Mouse (Mus musculus) thymus, postnatal 14 days (tissue): Measurements from ENCODE around the gene Gpsm1.

Experiments
- DNase-seq: peaks from one replicate; pipeline ENCODE4 v3.0.0; 2021

Gene Gpsm1

GRCm38 (mm10) chr2:26315072-26315924 is at the start of gene Gpsm1:
Gene Gpsm1 (plus strand): TSS chr2:26315515.
- DNase-seq = peak; percentile 73

DNA sequence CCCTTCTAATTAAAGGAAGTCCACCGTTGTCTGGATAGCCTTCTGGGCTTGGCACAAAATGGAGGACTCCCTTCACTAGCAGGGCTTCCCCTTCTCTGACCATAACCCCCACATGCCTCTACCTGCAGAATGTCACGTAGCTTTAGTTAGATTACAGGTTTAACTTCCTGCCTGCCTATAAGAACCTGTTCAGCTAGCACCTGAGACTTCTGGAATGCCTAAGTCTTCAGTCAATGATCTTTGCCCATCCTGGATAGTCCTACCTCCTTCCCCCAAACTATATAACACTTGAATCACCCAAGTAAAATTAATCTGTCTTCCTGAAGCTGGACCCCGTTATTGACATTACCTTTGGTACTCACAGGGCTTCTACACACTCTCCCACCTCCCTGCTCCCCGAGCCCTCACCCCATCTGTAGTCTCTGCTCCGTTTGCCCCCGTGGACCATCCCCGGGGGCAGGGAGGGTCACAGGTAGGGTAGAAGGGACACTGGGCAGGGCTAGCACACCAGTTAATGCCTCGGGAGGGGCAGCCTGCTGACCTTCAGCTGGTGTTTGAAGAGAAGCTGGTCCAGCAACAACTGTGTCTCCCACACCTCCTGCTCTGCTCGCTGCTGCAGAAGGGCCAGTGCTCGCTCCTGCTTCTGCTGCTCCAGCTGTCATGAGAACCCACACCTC is 49.1 kb upstream of the Gpsm1 start:
- no peak for DNase-seq

- no peak for DNase-seq
These were observed 47.1 kb upstream of the Gpsm1 start for GRCm38 (mm10) chr2:26268216-26268615.

- peak; percentile 43 for DNase-seq
These were observed 41.7 kb upstream of the Gpsm1 start for GRCm38 (mm10) chr2:26273611-26274010.

GRCm38 (mm10) chr2:26279712-26280111 is 35.6 kb upstream of the Gpsm1 start:
- DNase-seq = no peak

- DNase-seq = no peak
These were observed 34.7 kb upstream of the Gpsm1 start for GRCm38 (mm10) chr2:26280594-26280993.

DNA sequence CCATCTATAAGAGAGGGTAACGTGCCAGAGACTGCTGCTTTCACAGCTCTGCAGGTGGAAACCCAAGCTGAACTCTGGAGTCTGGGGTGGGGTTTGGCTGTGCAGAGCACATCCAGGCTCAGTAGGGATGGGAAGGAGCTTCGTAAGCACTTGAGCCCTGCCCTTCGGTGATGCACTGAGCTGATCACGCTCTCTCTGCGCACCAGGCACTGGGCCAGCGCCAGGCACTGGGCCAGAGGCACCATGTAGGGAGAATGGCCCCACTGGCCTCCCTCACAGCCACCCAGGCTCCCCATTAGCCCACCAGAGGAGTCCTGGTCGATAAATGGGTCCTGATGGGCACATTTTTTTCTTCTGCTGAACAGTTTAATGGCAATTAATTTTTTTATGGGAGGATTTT is 29.5 kb upstream of the Gpsm1 start:
- DNase-seq = no peak

- no peak for DNase-seq
These were observed 28.9 kb upstream of the Gpsm1 start for GRCm38 (mm10) chr2:26286391-26286790.

- DNase-seq = no peak
These were observed 25.2 kb upstream of the Gpsm1 start for GRCm38 (mm10) chr2:26290133-26290532.

GRCm38 (mm10) chr2:26294457-26294856 is 20.9 kb upstream of the Gpsm1 start, which contains the start of gene Ccdc187:
Gene Ccdc187 (minus strand): TSS chr2:26294557.
- DNase-seq = no peak

DNA sequence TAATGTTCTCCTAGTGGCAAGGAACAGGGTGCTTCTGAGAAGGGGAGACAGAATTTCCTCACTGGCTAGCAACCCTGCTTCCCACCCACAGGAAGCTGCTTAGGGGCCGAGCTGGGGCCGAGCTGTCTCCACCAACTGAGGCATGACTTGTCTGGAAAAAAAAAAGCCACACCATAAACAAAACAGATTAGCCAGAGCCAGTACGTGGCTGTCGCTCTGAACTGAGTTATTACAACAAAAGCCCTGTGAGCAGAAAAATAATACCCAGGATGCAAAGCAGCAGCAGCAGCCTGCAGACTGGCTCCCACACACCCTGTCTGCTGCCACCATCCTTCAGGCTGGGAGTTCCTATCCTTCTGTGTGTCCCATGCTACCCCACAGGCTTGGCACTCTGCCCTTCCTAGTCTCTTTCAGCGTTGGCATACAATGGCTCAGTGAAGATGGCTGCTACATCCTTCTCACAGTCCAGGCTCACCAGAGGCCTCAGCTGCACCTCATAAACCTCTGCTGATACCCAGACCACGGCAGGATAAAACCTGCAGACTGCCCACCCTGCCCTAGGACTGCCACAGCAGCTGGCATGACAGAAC is 18.6 kb upstream of the Gpsm1 start:
- DNase-seq = no peak

DNA sequence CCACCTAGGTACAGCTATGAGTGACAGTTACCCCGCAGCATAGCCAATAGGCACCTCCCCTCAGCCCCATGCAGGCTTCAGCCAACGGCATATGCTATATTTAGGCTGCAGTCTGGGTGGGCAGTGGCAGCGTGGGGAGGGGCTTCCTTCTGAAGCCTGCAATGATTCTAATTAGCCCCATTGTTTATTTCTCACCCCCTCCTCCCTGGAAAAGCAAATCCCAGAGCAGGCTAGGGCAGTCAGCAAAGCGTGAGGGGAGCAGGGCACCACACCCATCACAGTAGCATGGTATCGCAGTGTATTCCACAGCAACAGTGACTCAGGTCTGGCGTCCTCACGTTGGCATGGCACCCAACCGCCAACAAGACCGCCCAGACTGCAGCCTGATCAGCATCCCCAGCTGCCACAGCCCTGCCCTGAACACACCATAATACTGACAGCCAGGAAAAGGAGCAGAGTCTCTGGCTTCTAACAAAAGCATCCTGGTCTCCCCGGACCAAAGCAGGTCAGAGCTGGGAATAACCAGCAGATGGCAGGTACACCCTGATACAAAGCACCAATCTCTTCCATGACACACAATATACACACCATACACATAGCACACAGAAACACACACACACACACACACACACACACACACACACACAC is 17.0 kb upstream of the Gpsm1 start:
- DNase-seq = no peak

DNA sequence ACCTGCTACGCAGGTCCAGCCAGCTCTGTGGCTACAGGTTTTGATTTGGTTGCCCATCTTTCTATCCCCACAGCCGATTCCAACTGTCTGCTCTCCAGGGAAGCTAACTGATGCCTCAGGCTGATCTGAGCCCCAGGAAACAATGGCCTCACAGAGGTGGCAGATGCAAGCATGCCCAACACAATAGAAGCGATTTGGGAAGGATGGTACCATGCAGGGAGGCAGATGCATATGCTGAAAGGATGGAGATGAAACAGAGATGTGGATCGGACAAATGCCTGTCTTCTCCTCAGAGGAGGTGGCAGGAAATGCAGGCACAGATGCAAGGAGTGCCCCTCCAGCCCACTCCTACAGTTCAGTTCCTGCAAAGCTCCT is 16.5 kb upstream of the Gpsm1 start:
- DNase-seq = no peak

- no peak for DNase-seq
These were observed 16.0 kb upstream of the Gpsm1 start for GRCm38 (mm10) chr2:26299336-26299735.

- DNase-seq = no peak
These were observed 15.0 kb upstream of the Gpsm1 start for GRCm38 (mm10) chr2:26300161-26300807.

DNA sequence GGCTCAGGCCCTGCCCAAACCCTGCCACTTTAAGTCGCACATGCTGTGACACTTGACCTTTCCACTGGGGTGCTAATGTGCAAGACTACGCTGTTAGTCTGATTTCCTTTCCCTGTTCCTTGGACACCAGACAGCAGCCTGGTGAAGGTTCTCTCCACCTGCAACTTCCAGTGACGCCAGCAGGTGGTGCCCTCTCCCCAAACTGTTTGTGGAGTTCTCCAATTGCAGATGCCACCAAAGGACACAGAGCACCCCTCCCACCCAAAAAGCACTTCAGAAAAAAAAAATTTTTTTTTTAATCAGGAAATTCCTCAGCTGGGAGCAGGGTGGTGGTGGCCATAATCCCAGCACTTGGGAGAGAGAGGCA is 14.5 kb upstream of the Gpsm1 start:
- peak; percentile 86 for DNase-seq

DNA sequence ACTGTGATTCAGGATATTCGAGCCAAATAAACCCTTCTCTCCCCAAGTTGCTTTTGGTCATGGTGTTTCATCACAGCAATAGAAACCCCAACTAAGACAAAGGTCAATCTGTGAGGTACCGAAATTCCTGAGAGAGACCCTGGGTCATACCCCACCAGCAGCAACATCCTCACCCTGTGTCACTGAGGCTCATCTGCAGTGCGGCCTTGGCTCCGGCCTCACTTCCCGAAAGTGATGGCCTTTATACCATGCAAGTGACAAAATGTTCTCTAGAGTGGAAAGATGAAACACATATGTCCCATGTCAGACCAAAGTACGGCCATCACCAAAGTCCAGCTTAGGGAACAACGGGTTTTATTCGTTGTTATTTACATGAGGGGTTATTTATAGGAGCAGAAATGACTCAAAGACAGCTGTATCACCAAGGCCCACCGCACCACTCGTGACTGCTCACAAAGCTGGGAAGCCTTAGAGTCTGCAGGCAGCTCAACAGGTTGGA is 13.3 kb upstream of the Gpsm1 start:
- no peak for DNase-seq

- no peak for DNase-seq
These were observed 10.6 kb upstream of the Gpsm1 start for GRCm38 (mm10) chr2:26304711-26305110.

GRCm38 (mm10) chr2:26305555-26305954 is 9.8 kb upstream of the Gpsm1 start:
- no peak for DNase-seq

DNA sequence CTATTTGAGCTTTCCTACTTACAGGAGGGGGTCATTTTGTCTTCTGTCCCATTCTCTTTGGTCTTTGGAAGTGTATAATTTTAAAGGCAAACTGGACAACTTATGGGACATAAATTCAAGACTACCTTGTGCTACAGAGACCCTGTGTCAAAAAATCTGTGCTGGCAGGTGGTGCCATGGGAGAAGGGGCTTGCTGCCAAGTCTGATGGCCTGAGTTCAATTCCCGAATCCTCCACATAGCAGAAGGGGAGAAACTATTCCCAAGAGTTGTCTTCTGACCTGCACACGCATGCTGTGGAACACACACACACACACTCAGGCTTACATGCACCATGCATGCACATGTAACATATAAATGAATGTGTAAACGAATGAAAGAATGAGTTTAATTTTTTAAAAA is 8.6 kb upstream of the Gpsm1 start:
- DNase-seq = no peak

- DNase-seq = no peak
These were observed 5.6 kb upstream of the Gpsm1 start for GRCm38 (mm10) chr2:26309739-26310138.

DNA sequence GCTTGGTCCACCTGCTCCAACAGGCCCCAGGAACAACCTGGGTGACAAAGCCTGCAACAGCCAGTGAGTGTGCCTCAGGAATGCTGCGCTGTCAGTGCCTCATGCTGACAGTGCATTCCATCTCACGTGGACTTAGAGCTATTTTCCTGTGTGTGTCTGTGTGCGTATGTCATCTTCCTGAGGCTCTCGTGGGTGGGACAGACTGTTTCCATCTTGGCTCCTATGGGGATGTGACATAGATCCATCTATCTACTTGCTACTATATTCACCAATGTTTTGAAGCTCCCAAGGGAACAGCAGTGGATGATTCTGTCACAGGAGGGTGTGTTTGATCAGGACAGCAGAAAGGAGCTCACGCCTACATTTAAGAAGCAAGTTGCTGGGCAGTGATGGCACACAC is 3.4 kb upstream of the Gpsm1 start:
- DNase-seq = peak; percentile 33

GRCm38 (mm10) chr2:26312812-26313211 is 2.5 kb upstream of the Gpsm1 start:
- DNase-seq = no peak
